Mouse (Mus musculus) common myeloid progenitor, adult 5-6 weeks (primary cell): ENCODE measurements at regions not wholly inside any gene's neighbourhood (a gene's known extent, or its start where the extent isn't known, plus 50 kb on each side); places are given as distances from the start of the nearest gene placed in this dataset.

Experiments
- ATAC-seq: replicated peaks from 2 replicates; pipeline ENCODE4 v1.8.0; 2016; ENCODE audit warnings: low read depth, mild to moderate bottlenecking, moderate TSS enrichment, inconsistent platforms; ENCODE audit not compliant: poor library complexity, severe bottlenecking

DNA sequence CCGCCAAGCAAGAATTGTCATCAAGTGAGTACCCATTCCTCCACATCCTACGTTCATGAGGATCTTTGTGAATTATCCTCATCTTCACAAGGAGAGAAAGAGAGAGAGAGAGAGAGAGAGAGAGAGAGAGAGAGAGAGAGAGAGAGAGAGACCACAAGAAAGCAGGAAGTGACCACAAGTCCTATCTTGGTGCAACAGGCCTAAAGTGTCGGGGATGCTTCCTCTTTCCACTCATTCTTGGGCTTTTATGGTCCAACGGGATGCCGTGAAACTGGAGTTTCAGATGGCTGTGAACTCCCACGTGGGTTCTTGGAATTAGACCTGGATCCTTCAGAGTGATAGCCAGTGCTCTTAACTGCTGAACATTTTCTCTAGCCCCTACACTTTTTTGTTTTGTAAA lies 53.1 kb upstream of the Rai14 start:
- ATAC-seq = peak; percentile 90

DNA sequence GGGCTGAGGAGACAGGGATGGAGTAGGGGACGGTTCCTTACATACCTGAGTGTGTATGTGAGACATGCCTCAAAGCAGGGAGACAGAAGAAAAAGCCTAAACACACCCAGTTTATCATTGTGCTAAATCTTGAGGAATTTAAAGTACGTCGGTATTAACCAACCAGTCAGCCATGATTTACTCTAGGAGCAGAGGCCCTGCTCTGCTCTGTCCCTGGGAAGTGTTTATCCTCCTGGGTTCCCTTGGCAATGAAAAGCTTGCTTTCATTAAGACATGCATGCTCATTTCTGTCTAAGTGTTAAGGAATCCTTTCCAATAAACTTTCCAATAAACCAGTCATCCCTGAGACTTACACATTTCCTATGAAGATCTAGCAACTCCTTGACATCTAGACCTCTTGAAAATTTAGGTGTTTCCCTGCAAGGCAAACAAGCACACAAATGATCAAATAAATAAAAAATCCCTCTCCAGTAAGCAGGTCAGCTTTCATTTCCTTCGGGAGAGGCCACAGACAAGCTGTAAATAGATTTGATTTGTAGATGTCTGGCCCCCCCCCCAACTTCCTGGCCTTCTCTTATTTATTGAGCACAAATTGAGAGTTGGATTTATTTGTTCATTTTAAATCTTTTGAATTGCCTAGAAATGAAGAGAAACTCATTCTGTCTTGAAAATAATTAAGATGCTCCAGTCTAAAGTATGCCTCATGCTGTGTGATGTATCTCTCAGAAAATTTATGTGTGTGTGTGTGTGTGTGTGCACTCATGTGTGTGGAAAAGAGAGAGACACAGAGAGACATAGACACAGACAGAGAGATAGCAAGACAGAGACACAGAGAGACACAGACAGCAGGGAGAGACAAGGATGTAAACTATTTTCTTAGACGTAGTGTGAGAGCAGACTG lies 56.2 kb upstream of the Rai14 start:
- no peak for ATAC-seq

DNA sequence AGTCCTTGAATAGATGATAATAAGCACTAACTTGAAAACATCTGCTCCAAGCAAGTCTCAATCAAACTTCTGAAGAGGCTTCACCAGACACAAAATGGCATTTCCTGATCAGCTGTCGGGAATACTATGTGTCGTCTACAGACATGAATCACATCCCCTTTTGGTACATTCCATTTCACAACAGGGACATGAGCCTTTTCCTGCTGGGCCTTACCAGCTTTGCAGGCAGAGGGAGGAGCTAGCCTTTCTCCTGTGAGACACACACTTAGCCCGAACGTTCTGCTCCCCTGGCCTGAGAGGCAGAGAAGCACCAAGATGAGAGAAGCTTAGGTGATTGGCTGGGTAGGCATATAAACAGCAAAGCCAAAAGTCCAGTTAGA lies 56.9 kb upstream of the Rai14 start:
- ATAC-seq = peak; percentile 43

DNA sequence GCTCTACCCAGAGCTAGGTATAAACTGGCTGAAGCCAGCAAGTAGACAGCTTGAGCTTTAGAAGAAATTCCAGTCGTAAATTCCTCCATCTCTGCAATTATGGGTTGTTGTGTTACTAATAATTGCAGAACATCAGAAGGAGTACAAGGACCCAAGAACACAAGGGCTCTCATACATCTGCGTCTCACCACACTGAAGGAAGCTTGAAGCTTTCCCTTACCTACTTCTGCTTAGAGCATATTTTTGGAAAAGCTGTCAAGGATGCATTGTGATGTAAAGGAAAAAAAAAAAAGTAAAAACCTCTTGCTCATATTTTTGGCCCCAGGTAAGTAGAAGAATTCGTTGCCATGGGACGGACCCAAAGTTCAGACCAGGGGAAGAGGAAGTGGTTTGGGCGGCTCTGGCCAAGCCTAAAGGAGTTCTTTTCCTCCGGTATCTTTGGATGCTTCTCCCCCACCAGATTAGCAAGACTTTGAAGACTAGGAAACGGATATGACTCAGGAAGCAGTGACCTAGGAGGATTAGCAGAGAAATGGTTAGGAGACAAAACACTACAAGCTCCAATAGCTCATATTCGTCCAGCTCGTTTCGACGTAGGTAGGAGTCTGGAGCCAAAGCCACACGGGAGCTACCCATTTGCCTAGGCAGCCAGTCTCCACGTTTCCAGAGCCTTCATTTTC lies 65.7 kb upstream of the Rai14 start:
- peak; percentile 100 for ATAC-seq

DNA sequence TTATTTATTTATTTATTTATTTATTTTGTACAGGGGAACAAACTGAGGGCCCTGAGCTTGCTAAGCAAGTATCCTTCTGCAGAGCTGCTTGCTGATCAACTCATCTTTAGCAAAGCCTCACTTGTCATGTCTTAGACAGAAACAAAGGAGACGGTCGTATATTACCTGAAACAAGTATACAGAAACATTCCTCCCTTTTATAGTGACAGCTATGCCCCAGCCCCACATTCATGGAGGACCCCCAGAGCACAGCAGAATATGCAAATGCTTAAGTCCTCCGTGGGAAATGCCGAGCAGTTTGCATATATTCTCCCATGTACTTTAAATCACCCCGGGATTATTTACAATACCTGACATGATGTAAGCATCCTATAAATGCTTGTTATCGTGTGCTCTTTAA lies 74.9 kb upstream of the Rai14 start:
- no peak for ATAC-seq

DNA sequence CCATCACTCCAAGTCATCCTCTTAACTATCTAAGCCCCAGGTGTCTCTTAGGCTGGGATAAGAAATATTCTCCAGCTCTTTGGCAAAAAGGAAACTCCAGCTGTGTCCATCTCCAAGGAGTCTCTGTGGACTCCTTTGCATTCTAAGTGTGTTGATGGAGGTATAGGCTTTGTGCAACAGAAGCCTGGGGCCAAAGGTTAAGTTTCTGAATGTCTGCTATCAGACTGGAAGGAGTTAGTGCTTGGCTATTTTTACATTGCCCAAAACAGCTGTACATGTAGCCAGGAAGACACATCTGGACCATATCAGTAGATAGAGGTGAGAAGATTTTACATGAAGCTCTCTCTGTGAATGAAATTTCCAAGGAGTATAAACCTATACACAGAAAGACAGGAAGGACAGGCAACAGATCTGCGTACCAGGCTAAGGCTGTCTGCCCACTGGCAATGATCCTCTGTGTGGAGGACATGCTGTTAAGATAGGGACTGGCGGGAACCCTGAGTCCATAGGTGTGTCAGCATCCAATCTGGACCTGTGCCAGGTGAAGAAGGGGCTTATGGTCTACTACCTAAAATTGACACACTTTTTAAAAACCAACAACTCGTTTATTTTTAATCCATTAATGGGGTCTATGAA lies 76.6 kb upstream of the Rai14 start:
- no peak for ATAC-seq

DNA sequence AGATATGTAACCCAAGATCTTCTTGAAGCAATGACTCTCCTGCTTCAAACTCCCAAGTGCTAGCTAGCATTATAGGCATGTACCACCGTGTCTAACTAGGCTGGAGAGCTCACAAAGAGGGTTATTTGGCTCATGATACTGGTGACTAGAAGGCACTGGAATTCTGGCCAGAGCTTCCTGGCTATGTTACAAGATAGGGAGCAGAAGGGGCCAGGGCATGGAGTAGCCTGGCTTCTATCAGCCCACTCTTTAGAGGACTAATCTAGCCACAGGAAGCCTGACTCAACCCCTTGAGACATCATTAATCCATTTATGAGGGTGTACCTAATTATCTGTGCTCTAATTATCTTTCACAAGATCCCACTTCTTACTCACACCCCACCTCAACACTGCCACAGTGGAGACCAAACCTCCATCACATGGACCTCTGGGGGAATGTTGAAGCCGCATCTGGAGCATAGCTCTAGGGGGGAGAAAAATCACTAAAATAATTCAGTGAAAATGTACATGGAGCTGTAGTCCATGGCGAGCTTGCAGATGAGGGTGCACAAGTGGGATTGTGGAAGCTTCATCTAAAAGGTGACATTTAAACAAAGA lies 77.2 kb upstream of the Rai14 start:
- no peak for ATAC-seq

DNA sequence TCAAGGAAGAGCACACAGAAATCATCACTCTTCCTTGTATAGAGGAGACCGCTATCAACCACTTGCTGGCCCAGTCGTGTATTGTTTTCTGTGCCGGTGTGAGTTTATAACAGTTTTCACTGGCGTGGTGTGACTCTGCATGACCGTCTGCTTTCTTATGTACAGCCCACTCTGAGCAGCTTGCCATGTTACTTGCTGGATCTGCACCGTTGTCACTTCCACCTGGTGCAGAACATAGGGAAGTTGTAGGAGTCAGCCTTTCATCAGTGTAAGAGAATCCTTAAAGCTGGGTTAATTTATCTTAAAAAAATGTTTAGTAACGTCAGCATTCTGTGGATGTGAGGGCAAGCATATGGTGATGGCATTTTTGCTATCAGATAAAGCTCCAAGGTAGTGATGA lies 77.7 kb upstream of the Rai14 start:
- no peak for ATAC-seq

DNA sequence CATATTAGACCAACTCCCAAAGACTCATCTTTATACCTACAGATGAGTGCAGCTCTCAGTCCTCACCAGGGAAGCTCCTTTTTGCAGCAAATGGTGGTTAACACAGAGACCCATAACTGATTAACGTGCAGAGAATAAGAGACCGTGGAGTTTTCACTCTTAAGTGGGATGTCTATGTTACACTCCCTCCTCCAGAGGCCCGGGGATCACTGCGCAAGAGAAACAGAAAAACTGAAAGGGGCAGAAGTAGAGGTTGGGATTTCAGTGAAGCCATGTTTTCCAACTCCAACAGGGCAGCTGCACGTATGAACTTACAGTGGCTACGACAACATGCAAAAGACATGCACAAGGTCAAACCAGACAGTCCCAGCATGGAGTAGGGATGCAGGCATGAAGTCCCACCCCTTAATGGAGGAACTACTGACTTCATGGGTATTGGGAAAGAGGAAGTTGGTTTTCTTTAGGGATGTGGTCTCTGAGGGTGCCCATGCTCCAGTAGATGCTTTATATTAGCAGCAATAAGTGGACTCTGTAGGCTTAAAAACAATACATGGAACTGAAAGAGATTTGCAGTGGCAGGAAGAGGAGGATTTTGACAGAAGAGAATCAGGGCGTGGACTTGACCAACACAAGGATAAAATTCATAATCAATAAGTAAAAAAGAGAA lies 80.8 kb upstream of the Rai14 start:
- peak; percentile 95 for ATAC-seq

DNA sequence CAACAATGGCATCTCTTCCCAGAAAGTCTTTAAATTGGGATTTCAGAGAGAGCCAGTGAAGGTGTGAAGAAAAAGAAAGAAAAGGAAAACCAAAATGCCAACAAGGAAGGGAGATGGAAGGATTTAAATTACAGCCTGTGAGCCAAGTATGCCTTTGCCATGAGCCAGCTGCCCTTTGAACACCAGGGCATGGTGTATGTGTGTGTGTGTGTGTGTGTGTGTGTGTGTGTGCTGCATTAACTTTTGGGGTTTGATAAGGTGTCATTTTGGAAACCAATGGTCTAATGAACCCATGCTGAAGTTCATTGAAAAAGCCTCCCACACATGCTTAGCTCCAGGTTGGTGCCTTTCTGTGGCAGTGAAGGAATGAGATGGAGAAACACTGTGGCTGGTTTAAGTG lies 85.2 kb upstream of the Rai14 start:
- no peak for ATAC-seq

DNA sequence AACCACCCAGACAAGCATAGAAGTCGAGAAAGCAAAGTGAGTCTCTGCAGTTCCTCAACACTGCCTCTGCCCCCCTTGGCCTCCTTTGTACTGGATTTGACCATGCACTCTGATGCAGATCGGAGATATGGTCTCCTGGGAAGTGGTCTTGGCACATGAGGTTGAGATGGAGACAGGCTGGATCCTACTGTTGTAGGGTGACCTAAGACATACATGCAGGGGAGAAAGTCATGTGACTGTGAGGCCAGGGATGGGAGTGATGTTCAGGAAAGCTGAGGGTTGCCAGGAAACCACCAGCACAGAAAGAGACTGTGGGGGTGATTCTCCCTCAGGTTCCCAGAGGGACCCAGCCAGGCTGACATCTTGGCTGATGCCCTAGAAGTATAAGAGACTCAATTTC lies 99.8 kb upstream of the Rai14 start:
- no peak for ATAC-seq

DNA sequence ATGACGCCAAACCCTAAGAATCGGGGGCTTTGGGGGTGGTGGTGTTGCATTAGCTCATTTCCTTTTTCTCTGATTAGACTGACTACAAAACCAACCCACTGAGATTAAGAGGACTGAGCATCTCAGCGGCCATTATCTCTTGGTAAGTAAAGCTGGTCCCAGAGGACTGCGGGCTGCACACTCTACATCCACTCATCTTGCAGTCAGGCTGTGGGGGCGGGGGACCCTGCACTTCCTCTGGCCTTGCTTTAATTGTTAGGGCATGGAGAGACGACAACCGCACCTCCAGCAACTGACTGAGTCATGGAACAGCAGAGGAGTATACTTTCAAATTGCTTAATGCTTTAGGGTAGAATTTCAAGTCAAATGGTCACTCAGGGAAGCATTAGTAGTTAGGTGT lies 100.3 kb upstream of the Rai14 start:
- ATAC-seq = 0 out of 2 replicates have a peak, but pooled peaks have one; percentile 23

DNA sequence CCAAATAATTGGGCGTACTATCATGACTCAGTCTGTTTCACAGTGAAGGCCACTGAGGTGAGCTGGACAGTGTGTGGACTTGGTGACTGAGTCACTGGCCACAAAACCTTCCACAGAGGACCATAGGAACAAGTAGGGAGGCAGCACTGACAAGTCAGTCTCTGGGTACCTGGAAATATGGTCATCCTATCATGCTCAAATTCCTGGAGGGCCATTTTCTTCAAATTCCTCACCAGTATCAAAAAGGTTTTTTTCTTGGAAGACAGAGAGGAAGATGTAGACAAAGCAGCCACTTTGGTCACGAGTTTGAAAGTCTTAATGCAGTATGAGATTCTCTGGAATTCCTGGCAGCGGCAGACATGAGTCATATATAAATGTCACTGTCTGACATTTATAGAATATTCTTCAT lies 101.8 kb upstream of the Rai14 start:
- ATAC-seq = no peak

DNA sequence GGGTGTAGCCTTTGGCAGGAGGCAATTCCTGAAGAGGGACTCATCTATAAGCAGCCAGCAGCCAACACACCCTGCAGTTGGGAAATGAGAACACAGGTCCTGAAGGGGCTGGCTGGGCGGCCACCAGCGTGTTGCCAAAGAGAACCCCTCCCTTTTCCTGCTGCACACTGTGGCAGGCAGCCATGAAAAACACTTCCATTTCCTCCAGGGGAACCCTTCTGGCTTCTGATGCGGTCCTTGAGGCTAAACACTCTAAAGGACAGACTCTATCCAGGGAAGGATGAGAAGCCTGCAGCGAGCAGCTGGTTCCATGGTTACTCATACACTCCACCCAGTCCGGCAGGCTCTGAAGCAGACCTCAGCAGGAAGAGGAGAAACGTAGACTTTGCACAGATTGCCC lies 103.8 kb upstream of the Rai14 start:
- peak; percentile 70 for ATAC-seq

DNA sequence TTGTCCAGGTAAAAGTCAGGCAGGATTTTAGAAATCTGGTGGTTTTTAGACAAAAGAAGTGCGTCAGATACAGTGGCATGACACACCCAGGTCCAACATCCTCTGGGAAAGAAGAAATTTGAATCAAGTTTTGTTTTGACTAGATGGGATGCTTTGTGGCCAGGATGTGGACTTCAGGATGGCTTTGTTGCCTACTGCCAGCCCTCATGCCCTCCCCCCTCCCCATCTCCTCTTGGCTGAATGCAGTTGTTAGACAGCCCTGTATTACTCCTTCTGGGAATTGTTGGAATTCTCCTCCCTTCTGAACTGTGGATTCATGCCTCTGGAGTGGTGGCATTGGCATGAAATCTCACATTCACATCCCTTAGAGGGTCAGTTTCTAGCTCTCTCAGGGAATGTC lies 104.3 kb upstream of the Rai14 start:
- ATAC-seq = no peak

DNA sequence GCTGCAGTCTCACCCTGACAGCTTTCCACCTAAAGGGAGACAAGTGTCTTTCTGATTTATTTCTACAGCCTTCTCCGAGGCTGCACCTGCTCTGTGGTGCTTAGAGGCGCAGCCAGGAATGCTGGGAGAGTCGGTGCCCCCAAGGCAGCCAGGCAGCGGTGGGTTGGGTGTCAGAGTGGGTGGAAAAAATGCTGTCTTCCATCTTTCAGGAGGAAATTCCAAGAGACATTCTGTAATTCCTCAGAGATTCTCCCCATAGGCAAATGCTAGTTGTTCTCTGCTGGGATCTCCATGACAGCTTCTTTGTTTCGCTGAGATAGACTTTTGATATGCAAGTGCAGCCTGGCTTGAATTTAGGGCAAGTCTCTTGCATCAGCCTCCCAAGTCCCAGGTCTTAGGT lies 109.5 kb upstream of the Rai14 start:
- no peak for ATAC-seq

DNA sequence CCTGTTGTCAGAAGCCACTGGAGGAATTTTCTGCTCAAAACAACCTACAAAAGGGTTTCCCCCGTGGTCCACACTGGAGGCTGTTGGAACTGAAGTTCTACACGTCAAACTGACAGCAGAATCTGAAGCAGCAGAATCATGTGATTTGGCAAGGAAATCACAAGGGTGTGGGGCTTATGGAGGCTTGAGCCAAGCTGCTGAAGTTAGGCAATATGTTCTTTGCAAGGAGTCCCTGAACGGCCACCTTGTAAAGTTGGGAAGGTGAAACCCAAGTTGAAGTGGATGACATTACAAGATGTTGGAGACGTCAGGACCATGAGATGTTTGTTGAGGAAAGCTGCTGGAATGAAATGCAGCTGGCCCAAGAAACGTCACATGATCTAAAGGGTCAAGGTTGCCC lies 115.2 kb upstream of the Rai14 start:
- ATAC-seq = no peak

DNA sequence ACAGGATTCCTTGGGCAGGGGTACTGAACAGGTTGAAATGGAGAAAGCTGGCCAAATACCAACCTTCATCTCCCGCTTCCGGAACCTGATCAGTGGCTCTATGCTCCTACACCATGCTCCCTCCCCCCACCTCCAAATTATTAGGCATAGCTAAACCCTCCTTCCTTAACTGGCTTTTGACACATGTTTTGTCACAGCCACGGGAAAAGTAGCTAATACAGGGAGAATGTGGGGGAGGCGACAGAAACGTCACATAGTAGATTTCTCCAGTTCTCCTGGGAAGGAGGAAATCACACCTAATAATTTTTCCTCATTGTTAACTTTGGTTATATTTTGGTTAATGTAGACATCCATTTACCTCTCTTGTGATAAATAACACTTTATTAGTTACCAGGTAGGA lies 116.1 kb upstream of the Rai14 start:
- ATAC-seq = no peak

DNA sequence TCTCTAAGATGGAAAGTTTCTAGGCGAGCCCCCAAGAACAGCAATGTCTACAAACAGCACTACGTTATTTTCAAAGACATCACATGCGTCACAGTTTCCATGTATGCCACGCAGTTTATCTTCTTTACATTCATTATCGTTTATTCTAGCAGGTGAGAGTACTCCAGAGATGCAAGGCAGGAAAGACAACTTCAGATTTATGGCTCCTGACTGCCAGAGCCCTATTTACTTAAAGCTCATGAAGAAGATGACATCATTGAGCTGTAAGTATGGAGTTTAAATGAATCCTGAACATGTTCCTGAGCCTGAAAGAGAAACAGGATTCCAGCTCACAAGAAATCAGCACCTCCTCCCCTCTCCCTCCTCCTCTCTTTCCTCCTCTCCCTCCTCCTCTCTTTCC lies 116.7 kb upstream of the Rai14 start:
- no peak for ATAC-seq

DNA sequence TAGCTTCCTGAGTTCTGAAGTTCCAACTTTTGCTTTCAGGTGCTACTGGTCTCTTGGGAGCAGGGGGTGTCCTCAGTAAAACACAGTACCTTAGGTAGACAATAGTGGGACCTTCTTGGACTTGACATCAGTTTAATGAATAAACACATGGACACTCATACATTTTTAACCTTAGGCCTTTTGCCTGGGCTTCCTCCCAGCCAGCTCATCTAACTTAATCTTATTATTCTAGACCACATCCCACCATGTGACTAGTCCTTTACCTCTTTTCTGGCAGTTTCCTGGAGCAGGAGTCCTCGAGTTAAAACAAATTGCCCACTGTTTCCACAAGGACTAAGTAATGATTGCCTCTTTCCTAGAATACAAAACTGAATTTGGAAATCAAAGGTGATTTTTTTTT lies 117.9 kb upstream of the Rai14 start:
- ATAC-seq = no peak
